Mouse (Mus musculus): ENCODE data around the gene Dgkb.

The Dgkb gene

DNA sequence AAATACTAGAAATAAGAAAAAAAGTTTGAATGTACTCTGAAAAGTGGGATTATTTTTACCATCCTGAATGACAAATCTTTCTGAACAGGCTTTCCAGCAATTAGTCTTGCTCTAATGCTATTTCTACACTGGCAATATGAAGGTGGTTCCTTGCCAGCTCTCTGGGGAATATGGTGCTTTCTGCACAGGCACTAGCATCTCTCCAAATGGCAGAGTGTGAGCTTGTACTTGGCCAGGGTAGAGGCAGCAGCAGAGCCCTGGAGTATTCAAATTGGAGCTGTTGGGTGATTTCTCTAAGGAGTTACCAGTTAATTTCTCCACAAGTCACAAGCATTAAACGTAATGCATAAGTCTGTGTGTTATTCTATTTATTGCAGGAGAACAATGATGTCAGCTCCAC lies 569.5 kb downstream of the Dgkb start:
- DNase-seq: peak; percentile 31

DNA sequence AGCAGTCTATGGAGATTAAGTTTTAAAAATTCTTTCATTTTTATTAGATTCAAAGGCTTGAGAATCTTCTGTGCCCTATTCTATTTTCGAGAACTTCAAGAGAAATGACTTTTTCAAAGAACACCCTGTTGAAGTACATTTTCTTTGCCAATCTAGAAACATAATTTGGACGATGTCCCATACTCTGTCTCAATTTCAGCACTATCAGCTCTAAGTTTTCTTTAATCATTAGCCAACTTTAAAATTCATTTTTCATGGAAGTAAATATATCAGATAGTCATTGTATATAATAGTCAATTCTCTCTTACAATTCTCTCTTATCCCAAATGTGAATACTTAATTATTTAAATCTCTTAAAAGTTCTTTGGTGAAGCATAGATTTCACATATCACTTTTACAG lies 570.1 kb downstream of the Dgkb start:
- no peak for DNase-seq

DNA sequence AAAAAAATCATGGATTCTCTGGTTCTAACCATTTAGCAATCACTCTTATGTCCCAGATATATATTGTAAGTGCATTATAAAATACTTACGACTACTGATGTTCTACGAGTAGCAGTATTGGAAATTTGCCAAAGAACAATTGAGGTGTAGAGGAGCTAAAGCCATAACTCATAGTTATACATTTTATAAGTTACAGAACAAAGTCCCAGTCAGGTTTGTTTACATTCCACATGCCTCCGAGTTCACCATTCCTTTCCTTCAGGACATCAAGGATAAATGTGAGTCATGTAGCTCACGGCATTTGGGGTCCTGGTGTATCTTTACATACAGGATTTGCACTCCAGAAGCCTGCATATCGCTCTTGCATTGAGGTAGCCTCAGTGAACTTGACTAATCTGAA lies 570.7 kb downstream of the Dgkb start:
- no peak for DNase-seq

DNA sequence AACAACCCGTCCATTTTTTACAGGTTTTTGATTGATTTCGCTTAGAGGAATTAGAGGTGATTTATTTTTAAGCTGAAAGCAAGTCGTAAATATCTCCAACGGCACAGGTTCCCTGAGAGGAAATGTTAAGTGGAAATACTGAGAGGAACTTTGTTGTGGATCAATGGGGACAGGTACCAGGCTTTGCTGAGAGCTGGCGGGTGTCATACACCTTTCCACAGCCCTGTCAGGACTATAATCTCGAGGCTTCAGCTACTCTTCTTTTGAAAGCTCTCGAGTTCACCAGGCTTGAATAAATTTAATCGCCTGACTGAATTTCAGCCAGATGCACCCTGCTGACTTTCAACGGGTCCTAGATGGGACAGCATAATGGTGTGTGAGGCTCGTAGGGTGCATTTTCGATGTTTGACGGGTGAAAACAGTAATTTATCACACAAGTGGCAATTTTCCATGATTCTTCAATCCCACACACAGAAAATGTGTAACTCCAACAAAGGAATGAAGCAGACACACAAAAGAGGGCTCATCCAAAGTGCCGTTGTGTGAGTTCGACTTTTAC lies 580.3 kb downstream of the Dgkb start:
- DNase-seq: no peak

DNA sequence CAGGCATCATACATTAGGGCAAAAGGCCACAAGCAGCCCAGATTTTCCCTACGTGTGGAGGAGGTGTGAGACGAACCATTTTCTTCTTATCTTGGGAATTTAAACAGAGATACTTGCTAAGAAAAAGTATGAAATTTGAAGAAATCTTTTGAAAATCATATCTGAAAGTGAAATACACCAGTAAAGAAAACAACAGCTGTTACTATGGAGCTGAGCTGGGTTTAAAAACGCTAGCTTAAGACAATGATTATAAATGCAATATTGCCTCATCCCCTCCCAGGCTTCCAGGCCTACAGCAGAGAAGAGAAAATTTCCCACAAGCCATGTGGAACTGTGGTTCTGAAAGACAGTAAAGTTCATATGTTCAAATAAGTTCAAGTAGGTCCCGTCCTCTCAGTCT lies 582.6 kb downstream of the Dgkb start:
- DNase-seq: no peak

DNA sequence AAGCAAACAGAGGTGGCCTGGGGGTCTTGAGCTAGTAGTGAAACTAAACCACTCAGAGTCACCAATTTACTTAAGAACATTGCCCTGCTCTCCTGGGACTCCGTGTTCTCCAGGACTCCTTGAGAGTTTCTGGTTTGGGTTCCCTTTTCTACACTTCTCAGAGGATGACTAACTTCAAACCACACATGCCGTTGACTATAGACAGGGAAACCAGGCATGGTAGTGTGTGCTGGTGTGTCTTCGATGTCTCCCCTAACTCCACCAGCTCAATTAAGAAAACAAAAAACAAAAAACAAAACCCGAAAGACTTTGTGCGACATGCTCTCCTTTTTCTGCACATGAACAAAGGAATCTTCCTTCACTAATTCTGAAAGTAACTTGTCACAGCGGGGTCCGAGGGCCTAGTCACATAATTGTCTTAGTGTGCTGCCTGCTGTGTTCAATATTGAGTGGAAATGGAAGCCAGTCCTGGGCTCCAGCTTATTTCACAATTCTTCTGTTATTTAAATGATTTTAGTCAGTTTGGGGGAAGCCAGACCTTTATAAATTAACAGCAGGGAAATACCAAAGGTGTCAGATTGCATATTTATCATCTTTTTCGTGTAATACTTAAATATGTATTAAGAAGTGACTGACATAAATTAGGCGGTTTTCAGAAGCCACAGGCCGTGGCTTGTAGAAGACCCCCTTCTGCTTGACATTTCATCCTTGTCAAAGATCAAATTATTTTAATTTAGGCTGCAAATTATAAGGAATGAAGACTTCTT lies 618.0 kb downstream of the Dgkb start:
- DNase-seq: no peak

DNA sequence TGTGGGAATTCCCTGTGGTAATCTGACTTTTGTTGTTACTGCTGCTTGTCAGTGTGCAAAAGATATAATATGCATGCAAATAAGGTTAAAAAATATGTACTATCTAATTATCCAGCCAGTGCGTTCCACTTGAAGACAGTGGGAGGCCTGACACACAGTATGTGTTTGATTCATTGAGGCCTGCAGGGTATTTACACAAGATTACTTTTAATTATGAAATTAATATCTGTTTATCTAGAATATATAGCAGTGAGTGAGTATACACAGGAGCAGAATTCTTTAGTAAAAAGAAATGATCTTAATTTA lies 618.6 kb downstream of the Dgkb start:
- DNase-seq: no peak

DNA sequence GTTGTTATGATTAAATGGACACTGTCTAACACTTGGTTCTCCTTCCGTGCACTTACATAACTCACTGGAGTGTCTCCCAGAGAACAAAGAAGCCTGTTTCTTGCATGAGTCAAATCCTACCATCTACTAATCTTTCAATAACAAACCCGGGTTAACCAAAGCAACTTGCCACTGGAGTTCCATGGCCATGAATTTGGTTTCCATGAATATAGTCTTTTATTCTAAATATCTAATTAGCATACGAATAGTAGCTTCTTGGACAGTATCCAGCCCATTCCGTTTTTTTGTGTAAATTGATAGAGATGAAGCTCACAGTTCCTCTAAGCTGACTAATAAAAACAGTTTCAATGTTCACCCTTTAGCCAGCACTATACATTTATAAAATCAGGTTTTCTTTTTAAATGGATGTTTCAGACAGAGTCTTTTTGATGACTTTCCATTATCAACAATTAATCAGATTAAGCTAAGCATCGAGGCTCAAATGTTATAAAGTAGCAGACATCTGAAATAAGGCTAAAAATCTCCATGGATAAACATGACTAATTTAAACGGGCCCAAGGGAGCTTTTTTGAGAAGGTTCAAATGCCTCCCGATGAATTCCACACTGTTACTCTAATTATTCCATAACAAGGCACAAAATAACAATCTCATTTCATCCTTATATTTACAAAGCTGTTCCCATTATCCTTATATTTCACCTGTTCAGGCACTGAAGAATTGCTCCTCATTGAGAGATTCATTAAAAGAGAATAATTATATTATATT lies 633.0 kb downstream of the Dgkb start:
- no peak for DNase-seq

DNA sequence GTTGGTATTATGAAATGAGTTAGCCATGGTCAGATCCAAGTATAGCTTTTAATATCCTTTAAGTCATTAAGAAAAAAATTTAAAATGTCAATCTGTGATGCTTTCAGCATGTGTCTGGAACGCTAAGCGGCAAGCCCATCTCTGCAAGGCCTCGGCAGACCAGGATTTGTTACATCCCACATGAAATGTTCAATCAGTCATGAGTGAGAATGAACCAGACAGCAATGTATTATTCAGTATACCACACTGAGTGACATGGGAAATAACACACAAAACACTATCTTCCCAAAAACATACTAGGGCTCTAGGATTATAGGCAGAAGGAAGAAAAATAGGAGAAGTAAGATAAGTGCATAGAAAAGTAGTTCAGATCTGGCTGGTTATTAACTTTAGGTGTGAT lies 634.2 kb downstream of the Dgkb start:
- no peak for DNase-seq

DNA sequence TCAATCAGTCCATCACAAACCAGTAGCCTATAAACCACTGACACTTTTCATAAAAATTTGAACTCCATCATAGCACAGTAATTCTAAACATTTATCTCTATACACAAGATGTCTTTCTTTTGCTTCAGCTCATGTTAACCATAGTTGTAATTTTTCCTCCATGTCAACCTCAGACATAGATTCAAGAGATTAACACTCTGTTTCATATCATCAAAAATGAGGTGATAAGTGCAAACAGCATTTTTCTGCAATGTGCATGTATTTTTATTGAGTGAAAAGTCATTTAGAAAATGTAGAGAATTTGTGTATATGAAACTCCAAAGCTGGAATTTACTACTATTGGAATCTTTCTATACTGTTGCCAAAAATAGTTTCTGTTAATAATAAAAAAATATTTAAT lies 650.7 kb downstream of the Dgkb start:
- DNase-seq: no peak

DNA sequence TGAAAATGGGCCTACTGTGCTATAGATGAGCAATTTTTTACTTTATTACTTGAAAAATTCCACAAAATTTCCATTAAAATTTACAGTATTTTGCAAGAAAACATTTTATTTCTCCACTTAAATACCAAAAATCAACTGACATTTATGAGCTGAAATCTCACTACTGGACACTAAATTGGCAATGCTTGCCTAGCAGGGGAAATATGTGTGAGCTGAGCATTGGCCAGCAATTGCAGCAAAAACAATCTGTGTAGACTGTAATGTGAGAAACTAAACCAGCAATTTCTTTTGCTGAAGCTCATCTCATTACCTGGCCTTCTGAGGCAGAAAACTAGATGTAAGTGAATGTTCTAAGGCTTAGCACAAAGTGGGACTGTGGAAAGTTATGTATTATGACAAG lies 651.1 kb downstream of the Dgkb start:
- DNase-seq: no peak

DNA sequence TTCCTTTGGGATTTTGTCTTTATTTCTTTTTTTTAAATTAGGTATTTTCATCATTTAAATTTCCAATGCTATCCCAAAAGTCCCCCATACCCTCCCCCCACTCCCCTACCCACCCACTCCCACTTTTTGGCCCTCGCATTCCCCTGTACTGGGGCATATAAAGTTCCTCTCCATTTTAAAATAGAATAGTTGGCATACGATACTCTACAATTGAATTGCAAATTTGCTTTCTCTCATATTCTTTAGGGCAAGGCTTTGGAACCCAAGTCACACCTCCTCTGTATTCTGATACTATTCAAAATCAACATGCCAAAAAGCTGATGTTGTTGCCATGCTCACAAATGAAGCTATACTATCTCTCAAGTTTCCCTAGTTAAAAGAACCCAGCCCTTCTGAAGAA lies 679.7 kb downstream of the Dgkb start:
- DNase-seq: no peak

DNA sequence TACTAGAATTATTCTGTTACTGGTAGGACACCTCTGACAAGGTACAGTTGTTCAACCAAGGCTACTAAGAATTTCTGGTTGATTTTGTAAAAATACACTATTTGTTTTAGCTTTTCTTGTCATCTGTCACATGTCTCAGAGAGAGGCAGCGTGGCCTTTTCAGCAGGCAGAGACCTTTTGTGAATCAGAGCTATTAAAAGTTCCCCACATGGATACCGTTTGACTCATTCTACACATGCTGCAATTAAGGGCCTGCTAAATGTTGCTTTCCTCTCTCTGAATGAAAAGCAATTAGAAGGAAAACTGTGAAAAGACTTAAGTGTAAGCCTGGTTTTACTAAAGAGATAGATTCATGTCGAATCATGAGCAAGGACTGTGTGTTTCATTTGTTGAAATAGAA lies 683.4 kb downstream of the Dgkb start:
- no peak for DNase-seq

DNA sequence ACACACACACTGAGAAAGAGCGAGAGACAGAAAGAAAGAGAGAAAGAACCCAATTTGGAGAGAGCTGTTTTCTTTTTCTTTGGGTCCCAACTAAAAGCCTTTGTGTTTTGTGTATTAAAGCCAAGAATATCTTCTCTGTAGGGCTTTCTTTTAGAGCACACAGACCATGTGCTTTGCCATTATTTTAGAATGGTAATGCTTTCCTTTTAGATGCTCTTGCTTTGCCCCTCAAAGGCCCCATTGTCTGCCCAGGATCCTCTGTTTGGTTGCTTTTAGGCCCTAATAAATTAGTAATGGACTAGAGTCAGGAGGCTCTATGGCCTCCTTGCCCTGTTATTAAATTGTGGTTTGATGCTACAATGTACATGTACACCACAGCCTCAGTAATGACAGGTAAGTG lies 690.7 kb downstream of the Dgkb start:
- DNase-seq: no peak

DNA sequence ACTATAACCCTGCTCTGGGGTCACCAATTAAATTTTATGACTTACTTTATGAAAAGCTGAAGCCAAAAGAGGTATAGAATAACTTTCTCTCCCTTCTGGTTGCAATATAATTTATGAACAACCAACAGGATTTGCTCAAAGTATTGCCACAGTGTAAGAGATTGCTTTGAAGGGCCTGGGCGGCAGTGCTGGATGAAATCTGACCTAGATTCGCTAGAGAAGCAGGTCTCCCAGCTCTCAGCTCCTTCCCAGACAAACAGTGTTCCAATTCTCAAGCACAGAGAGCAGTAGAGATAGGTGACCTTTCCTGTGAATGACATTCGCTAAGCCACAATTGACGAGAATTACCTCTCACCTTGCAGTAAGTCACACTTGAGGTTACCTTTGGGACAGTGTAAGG lies 727.9 kb downstream of the Dgkb start:
- no peak for DNase-seq

DNA sequence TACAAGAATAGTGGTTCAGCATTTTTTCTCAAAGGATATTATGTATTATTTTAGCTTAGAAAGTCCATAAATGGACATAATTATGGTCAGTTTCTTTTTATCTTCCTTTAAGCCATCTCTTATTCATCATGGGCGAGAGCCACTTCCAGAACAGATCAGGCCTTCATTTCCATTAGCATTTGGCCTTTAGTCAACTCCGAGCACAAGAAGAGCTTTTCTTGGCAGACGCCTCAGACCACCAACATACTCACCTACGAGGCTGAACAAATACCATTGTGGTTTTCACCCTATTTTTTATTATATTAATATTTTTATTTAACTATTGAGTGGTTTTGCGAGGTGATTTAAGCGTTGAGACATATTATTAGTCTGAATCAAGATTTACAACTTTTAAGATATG lies 759.6 kb downstream of the Dgkb start:
- DNase-seq: no peak

DNA sequence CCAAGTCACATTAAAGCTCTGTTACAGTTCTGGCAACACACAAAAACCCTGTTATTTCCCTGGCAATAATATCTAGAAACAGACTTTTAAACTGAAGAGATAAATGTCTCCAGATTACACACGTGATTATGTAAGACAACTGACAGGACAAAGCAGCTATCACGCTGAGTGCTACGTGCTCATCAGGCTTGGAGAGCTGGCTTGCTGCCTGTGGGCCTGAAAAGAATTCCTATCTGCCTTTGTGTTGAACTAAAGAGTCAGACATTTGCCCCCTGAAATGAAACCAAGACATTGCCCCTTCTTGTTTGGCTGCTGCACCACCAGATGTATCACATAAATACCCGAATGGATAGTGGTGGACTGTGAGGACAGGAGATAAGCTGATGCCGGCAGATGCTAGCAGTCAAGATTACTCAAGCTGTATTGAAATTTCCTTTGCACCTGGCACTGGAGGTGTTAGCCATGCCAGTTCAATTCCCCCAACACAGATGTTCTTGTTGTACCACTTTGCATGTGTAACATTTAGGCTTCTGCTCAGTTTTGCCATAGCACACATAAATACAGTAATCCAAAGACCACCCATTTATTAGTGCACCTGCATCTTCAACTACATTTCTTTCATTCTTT lies 761.8 kb downstream of the Dgkb start:
- DNase-seq: no peak

DNA sequence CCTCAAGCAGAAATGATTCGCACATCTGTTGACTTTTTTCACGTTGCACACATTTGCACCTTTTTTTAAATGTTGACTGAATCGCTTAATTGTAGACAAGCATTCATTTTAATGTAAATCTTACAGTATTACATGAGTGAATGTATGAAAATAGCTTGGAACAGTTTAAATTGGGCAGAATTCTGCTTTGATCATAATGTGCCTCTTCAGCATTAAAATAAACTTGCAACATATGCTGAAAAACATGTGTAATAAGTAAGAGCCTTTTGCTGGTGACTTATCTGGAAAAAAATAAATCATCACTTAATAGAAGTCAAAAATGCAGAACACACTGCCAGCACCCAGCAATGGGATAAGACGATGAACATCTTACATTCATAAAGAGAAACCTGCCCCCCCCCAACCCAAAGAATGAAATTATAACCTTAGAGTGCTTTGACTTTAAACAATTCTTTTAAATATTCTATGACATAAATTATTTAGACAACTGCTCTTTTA lies 768.9 kb downstream of the Dgkb start:
- no peak for DNase-seq

DNA sequence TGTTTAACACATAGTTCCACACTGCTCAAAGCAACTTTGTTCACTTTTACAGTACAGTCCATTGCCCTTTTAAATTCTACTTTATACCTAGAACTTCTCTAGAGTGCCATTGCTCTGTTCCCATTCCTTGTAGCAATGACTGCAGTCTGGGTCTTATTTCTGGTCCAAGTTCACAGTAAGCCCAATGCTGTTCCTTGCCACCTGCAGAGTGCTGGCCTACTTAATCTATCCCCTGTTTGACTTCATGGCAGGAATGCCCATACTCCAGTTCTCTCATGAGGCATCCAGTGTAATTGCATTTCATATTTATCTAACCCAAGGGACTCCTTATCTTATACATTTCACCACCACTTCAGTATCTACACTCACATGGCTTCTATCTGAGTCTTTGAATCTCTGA lies 772.4 kb downstream of the Dgkb start:
- DNase-seq: no peak

DNA sequence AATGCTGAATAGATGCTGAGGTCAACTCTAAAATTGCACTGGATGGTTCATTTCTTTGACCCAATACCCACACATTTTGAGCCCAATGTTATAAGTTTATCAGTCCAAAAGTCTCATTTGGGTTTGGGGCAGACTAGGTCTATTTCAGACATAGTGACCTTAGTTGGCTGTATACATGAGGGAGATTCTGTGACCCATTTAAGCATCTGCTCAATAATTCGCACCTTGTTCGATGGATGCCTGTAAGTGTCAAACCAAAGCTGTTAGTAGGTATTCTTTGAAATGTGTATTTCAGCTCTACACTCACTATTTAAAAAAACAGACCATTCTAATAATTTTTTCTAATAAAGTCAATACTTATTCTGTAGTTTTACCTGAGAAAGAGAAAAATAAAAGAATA lies 776.1 kb downstream of the Dgkb start:
- no peak for DNase-seq

DNA sequence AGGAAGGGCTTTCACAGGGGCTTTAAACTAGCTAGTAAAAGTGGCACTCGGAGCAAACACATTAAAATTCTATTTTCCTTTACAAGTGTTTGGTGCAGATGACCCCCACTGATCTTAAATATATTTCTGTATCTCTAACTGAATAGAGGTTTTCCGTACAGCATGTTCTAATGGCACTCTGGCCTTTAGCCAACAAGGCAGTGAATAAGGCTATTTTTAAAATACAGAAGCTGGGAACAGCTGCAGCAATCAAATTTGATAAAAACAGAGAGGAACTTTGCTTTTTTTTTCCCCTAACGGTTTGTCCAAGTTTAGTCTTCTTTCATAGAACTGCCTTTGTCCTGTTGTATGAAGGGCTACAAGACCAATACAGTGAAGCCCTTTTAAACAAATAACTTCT lies 776.5 kb downstream of the Dgkb start:
- no peak for DNase-seq

DNA sequence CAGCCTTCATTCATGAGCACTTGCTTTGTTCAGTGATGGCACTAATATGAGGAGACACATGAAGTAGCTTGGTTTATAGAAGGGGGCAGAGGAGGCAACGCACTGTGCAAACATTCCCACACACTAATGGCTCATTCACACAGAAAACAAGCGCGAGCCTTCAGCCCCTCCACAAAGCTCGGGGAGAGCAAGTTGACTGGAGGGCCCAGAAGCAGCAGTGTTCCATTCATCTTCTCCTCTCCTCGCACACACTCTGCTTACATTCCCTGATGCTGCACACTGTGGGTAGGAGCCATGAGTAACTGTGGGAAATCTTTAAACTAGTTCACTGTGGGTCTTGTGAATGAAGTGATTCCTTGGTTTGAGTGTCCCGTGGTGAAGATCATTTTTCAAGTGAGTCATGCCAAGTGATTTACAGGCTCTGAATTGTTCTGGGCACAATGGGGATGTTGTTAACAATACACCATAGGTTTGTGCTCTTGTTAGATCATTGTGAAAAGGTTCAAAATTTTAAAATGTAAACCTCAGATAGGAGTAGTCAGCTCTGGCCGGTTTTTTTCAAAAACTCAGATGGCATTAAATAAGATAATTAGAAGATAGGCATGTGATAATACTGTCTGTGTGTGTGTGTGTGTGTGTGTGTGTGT lies 779.0 kb downstream of the Dgkb start:
- no peak for DNase-seq

DNA sequence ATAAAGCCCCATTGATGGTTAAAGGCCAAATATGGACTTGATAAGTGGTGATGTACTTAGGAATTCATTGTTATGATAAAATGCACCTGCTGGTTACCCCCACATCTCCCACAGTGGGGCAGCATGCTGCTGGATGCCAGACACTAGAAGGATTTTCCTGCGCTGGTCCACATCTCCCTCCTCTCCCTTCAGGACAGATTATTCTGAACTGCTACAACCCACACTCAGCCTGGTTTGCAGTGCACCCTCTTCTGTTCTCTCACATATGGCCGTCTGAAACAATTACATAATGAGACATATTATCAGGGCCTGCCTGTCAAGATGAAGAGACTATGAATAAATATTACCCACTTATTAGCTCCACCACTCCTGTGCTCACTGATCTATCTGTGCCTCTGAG lies 780.6 kb downstream of the Dgkb start:
- no peak for DNase-seq
